Mouse (Mus musculus) forebrain, embryonic 13.5 days (tissue): ENCODE results near the gene Otx2. TPM values are rescaled to one million over a fixed set of nuclear protein-coding genes. Genes with fewer than 3 reads are reported as not detected.

ENCODE experiments used
- ATAC-seq: fragments of 200-750 bp; cut with Nextera tagmentation; 2 replicates; pipeline ENCODE4 v1.8.0; 2017
- H3K27ac ChIP-seq: fragments of 300-500 bp; sonication (generic); 2 replicates; pipeline ENCODE4 v1.5.1; 2015; ENCODE audit warnings: inconsistent platforms, mild to moderate bottlenecking, moderate library complexity
- H3K27me3 ChIP-seq: fragments of 300-500 bp; sonication (generic); 2 replicates; pipeline ENCODE4 v1.6.1; 2015; ENCODE audit warnings: mild to moderate bottlenecking, inconsistent platforms
- H3K36me3 ChIP-seq: fragments of 300-500 bp; sonication (generic); 2 replicates; pipeline ENCODE4 v1.6.1; 2015; ENCODE audit warnings: mild to moderate bottlenecking, inconsistent platforms; ENCODE audit not compliant: poor library complexity, severe bottlenecking
- H3K4me1 ChIP-seq: fragments of 300-500 bp; sonication (generic); 2 replicates; pipeline ENCODE4 v1.6.1; 2015; ENCODE audit warnings: inconsistent platforms
- H3K4me2 ChIP-seq: fragments of 300-500 bp; sonication (generic); 2 replicates; pipeline ENCODE4 v1.6.1; 2015; ENCODE audit warnings: inconsistent platforms, mild to moderate bottlenecking, moderate library complexity
- H3K4me3 ChIP-seq: fragments of 300-500 bp; sonication (generic); 2 replicates; pipeline ENCODE4 v1.5.1; 2015; ENCODE audit warnings: mild to moderate bottlenecking, inconsistent platforms
- H3K9ac ChIP-seq: fragments of 300-500 bp; sonication (generic); 2 replicates; pipeline ENCODE4 v1.6.1; 2015; ENCODE audit warnings: mild to moderate bottlenecking, inconsistent platforms
- H3K9me3 ChIP-seq: fragments of 300-500 bp; sonication (generic); replicated peaks from 2 replicates; pipeline ENCODE4 v1.6.1; 2016; ENCODE audit warnings: inconsistent platforms
- WGBS: fragments of 180-500 bp; shearing (Covaris S2); methylation state at CpG from one replicate; pipeline ENCODE4 v1.1.7; 2015; 5-methylcytosine and 5-hydroxymethylcytosine counted together
- polyA plus RNA-seq: library from polyadenylated mRNA; unstranded; fragments of >200 nt; fragmentation: Nextera tagmentation; extraction: Ambion mirVana; gene quantifications from 2 replicates; pipeline ENCODE4 v1.2.1, GENCODE M21; 2015

Otx2 gene
- polyA plus RNA-seq, 1 experiment from 2014 or later: 24.9 TPM

DNA sequence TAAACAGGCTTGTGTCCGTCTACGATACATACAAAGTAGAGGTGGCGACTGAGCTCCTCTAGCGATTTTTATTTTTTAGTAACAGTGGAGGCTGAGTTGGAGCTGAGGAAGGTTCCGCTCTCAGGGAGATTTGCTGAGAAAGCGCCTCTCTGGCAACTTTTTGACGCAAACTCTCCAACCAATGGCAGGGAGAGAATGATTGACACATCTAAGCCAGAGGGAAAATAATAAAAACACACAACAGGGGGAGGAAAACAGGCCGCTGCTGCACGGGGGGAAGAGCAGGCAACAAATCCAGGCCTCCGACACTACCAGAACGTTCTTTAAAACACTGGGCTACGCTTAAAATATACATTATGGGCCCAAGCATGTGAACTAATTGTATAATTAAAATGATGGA, 6.2 kb downstream of the Otx2 start:
- H3K4me2 ChIP-seq: peak overlapping the region; percentile 53
- ATAC-seq: no peak
- peaks cover 86% of the 10 kb centered on the region for H3K27me3 ChIP-seq
- H3K4me3 ChIP-seq: peak overlapping the region; percentile 44
- under 1% methylated on average over 12 of the region's 12 CpGs for WGBS
- H3K9me3 ChIP-seq: no peaks in the 10 kb centered on the region
- H3K9ac ChIP-seq: no peak overlapping the region
- H3K4me1 ChIP-seq: peaks cover 62% of the 10 kb centered on the region
- H3K27ac ChIP-seq: peak overlapping the region; percentile 72
- no peaks in the 10 kb centered on the region for H3K36me3 ChIP-seq

DNA sequence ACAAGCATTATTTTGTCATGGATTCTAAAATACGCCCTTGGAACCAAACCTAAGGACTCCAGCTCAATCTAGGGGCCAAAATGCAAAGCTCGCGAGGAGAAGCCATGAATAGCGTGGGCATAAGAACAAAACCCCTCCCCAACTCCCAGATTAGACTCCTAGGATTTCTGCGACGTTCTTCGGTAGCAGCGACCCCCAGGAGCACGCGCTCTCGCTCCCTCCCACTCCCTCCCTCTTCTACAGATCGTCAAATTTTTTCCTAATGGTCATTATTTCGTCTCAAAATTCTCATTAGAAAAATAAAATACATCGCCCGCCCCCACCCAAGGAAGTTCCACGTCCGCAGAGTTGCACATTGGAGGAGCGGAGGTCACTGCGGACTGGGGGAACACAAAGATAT, 6.8 kb downstream of the Otx2 start:
- under 1% methylated on average over 19 of the region's 19 CpGs for WGBS
- ATAC-seq: no peak
- Histone ChIP-seq H3K4me1 (peaks cover 69% of the 10 kb centered on the region), H3K27me3 (peaks cover 88% of the 10 kb centered on the region), H3K36me3 (no peaks in the 10 kb centered on the region), H3K9ac (peak overlapping the region; percentile 69), H3K4me3 (peak overlapping the region; percentile 44), H3K9me3 (no peaks in the 10 kb centered on the region), H3K4me2 (peak overlapping the region; percentile 53), H3K27ac (peak overlapping the region; percentile 53)

DNA sequence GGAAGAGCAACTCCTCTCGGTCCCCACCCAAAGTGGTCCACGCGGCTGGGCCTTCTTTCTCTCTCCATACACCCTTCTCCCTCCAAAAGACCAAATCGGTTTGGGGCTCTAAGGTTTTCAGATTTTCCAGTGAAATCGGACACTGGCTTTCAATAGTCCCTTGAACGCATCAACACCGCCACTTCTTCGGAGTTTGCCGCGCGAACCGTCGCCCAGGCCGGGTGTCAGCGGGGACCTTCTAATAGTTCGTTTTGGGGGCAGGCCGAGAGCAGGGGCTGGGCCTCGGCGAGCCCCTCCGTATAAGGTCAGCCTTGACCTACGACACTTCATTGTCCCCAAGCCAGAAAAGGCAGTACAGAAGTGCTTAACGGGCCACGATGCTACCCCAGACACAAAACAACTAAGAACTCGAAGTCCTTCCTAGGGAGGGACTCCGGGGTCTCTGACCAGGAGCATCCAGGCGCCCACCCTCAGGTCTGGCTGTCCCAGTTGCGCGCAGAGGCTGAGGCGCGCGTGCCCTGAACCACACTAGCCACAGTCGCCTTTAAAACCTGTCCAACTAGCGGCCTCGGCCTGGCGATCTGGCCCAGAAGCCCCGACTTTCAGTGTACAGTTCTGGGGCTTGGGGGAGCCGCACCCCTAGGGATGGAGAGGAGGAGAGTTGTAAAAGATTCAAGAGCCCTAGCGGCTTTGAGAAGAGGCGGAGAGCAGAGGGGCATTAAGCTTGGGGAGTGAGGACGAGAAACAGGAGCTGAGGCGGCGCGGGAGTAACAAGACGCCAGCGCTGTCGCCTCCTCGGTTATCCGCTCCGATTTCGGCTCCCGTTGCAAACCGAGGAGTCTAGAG, 7.6 kb downstream of the Otx2 start:
- under 1% methylated on average over 52 of the region's 52 CpGs for WGBS
- H3K27me3 ChIP-seq: peaks cover 88% of the 10 kb centered on the region
- peaks cover 71% of the 10 kb centered on the region for H3K4me1 ChIP-seq
- peak overlapping the region; percentile 53 for H3K4me2 ChIP-seq
- peak overlapping the region; percentile 44 for H3K4me3 ChIP-seq
- H3K9me3 ChIP-seq: no peaks in the 10 kb centered on the region
- no peak for ATAC-seq
- H3K9ac ChIP-seq: peak overlapping the region; percentile 69
- no peaks in the 10 kb centered on the region for H3K36me3 ChIP-seq
- H3K27ac ChIP-seq: peak overlapping the region; percentile 53

DNA sequence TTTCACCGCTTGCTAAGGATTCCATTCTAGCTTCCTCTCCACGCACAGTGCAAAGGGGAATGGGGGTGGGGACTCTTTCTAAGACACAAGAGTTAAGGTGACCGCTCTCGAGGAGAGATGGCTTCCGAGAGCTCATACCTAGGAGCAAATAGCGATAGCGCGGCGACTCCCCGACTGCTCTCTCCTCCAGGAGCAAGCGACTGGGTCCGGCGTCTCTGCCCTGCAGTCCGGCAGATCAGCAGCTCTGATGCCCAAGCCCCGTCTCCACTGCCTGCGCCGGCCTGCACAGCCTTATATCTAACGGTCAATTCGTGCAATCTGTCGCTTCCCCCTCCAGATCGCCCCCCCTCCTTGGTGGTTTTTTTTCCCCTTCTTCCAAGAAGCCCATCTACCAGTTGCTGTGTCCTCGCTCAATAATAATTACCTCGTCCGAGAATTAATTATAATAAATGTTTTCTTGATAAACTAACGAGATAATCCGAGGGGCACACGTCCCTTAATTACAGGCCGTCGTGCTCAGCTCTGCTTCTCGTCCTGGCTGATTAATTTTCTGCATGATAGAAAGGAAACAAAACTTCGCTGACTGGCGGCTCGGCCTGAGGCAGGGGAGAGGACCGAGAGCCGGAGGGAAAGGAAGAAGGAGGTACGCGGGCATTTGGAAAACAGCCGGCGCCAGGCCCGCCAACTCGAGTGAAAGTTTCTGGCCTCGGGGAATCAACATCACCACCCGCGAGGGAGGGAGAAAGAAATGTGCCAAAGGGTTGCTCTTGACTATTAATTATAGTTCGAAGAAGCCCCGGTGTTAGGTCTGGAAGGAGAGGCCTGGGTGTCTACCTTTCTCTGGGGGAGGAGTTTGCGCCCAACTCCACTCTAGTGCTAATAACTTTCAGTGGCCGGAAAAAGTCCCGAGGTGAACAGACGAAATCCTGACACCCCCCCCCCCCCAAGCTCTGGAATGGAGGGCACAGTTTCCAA, 8.5 kb downstream of the Otx2 start:
- no peaks in the 10 kb centered on the region for H3K36me3 ChIP-seq
- peak; percentile 37; the same call in 1 of the 2 replicates for ATAC-seq
- peaks cover 71% of the 10 kb centered on the region for H3K4me1 ChIP-seq
- H3K27me3 ChIP-seq: peaks cover 88% of the 10 kb centered on the region
- H3K9me3 ChIP-seq: no peaks in the 10 kb centered on the region
- peak overlapping the region; percentile 69 for H3K9ac ChIP-seq
- peak overlapping the region; percentile 44 for H3K4me3 ChIP-seq
- under 1% methylated on average over 49 of the region's 50 CpGs for WGBS
- peak overlapping the region; percentile 53 for H3K27ac ChIP-seq
- H3K4me2 ChIP-seq: peak overlapping the region; percentile 53

DNA sequence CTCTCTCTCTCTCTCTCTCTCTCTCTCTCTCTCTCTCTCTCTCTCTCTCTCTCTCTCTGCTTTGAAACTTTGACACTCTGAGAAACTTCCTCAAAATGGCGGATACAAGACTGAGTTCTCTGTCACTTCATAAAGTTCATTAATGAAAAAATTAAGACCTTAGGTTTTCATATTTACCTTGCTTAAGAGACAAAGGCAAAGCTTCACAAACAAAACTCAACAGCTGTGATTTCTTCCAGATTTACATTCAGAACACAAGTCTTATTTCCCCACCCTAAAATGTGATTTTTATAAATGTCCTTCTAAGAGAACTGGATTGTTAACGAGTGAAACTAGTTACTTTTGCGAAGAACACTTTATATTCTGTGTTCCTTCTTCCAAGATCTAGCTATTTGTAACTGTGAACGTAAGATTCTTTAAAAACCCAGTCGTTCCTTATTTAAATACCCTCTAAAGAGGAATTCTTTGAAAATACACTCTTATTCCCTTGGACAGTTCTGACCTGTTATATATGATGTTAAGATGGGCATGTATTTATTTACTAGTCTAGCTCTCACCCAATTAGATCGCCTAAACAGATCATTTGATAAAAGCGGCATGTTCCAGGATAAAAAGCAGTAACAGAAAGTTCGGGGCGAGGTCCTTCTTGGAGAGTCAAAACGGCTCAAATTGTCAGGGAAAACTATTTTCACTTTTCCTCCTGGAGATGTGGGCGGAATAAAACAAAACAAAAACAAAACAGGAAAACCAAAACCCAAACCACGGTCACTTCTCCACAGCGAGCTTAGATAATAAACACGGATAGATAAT, 9.4 kb downstream of the Otx2 start:
- H3K27me3 ChIP-seq: peaks cover 88% of the 10 kb centered on the region
- peak overlapping the region; percentile 69 for H3K9ac ChIP-seq
- peaks cover 66% of the 10 kb centered on the region for H3K4me1 ChIP-seq
- H3K27ac ChIP-seq: no peak overlapping the region
- peak overlapping the region; percentile 53 for H3K4me2 ChIP-seq
- WGBS: 1% methylated on average over 14 of the region's 14 CpGs
- peak overlapping the region; percentile 44 for H3K4me3 ChIP-seq
- H3K36me3 ChIP-seq: no peaks in the 10 kb centered on the region
- no peaks in the 10 kb centered on the region for H3K9me3 ChIP-seq
- no peak for ATAC-seq

DNA sequence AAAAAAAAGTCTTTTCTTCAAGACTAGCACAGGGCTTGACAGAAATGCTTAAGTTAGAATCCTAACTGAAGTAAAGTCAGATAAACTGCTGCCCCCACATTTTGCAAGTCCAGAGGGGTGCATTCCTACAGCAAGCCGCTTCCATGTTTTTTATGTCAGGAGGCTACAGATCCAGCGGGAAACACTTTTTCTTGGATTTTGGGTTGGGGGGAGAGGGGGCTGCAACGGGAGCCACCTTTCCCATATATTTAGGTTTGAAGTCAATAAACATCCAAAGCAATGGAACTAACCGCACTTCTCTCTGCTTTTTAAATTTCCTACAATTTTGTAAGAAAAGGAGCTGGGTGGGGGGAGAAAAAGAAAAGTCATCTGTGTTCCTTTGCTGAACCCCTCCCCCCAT, 10.1 kb downstream of the Otx2 start:
- peak overlapping the region; percentile 48 for H3K4me2 ChIP-seq
- 4% methylated on average over 4 of the region's 4 CpGs for WGBS
- no peak for ATAC-seq
- H3K9me3 ChIP-seq: no peaks in the 10 kb centered on the region
- no peak overlapping the region for H3K27ac ChIP-seq
- peak overlapping the region; percentile 44 for H3K4me3 ChIP-seq
- no peaks in the 10 kb centered on the region for H3K36me3 ChIP-seq
- peaks cover 59% of the 10 kb centered on the region for H3K4me1 ChIP-seq
- H3K27me3 ChIP-seq: peaks cover 91% of the 10 kb centered on the region
- peak overlapping the region; percentile 69 for H3K9ac ChIP-seq

DNA sequence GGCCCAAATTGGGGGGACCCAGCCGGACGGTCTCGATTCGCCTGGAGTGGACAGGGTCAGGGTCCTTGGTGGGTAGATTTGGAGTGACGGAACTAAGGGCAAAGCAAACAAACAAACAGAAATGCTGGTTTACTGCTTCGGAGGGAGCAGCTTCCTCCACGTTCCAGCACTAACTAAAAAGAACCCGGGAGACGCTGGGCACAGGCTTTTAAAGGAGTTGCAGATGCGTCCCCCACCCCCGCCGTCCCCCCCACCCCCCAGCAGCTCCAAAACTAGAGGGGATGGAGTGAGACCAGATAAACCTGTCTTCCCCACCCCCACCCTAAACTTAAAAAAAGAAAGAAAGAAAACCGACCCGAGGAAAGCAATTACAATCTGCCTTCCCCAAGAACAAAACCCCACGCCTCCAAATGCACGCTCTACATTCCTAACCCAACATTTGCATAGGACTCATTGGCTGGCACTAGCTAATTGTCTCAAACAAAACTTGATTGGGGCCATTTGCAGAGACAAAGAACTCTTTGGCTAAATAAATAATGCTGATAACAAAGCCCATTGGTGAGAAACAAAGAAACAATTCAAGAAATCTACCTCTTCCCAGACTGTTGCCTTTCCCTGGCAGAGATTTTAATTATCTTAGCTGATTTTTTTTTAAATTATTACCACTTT, 10.9 kb downstream of the Otx2 start:
- H3K27ac ChIP-seq: no peak overlapping the region
- H3K4me2 ChIP-seq: peak overlapping the region; percentile 60
- WGBS: under 1% methylated on average over 16 of the region's 16 CpGs
- peak overlapping the region; percentile 63 for H3K9ac ChIP-seq
- no peaks in the 10 kb centered on the region for H3K9me3 ChIP-seq
- peaks cover 51% of the 10 kb centered on the region for H3K4me1 ChIP-seq
- peak; percentile 5; the same call in 1 of the 2 replicates for ATAC-seq
- peak overlapping the region; percentile 44 for H3K4me3 ChIP-seq
- peaks cover 93% of the 10 kb centered on the region for H3K27me3 ChIP-seq
- no peaks in the 10 kb centered on the region for H3K36me3 ChIP-seq

DNA sequence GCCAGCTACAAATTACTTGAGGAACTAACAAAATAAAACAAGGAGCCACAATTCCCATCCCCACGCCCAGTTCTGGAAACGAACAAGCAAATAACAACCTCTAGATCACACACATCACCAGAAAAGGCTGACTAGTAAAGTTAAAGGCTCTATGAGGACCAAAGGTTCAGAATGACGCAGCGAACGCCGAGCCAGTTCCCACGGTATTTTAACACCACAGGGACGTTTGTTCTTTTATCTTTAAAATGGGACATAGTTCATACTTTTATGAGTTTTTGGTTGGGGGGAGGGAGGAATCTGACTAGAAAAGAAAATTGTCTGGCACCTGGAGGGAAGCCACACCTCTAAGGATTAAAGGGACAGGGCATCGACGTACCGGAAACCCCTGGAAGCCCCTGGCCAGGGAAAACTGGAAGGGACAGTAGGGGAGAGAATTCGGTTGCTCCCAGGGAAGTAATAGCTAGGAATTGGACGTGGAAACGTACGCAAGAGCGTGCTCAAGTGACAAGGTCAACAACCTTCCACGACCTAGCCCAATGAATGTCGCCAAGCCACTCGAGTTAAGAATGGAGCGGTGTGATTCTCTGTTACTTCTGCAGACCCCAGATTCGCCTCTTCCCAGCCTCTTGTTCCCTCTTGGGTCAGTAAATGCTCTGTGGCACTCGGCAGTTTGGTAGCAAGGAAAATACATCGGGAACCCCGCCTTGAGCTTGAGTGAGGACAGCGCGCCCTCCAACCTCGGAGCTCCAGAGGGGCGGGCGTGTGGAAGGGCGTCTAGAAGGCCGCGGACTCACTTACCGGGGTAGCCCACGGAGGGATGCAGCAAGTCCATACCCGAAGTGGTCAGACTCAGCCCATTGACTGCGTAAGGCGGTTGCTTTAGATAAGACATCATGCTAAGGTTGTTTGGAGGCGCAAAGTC, 11.7 kb downstream of the Otx2 start:
- Histone ChIP-seq H3K9ac (peak overlapping the region; percentile 63), H3K4me3 (peak overlapping the region; percentile 44), H3K4me1 (peaks cover 45% of the 10 kb centered on the region), H3K9me3 (no peaks in the 10 kb centered on the region), H3K27ac (no peak overlapping the region), H3K27me3 (peaks cover 93% of the 10 kb centered on the region), H3K4me2 (peak overlapping the region; percentile 60), H3K36me3 (no peaks in the 10 kb centered on the region)
- ATAC-seq: peak; percentile 12; the same call in 1 of the 2 replicates
- 4% methylated on average over 38 of the region's 38 CpGs for WGBS

DNA sequence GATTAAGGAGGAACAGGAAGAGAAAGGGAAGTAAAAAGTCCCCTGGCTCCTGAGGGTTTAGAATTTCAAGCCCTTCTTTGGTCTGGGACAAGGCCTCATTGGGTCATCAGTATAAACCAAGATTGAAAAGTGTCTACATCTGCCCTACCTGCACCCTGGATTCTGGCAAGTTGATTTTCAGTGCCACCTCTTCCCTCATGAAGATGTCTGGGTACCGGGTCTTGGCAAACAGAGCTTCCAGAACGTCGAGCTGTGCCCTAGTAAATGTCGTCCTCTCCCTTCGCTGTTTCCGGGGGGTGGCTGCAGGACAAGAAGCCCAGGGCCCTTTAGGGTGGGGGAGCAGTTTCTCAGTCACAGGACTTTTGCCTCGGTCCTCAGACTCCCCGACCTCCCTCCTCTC, 12.5 kb downstream of the Otx2 start:
- H3K9ac ChIP-seq: 0 out of 2 replicates have a peak overlapping the region, but pooled peaks have one; percentile 16
- no peaks in the 10 kb centered on the region for H3K36me3 ChIP-seq
- peak overlapping the region; percentile 44; the same call in 1 of the 2 replicates for H3K4me3 ChIP-seq
- no peaks in the 10 kb centered on the region for H3K9me3 ChIP-seq
- 27% methylated on average over 8 of the region's 8 CpGs for WGBS
- no peak overlapping the region for H3K27ac ChIP-seq
- H3K4me1 ChIP-seq: peaks cover 38% of the 10 kb centered on the region
- H3K27me3 ChIP-seq: peaks cover 93% of the 10 kb centered on the region
- H3K4me2 ChIP-seq: peak overlapping the region; percentile 60
- ATAC-seq: no peak

DNA sequence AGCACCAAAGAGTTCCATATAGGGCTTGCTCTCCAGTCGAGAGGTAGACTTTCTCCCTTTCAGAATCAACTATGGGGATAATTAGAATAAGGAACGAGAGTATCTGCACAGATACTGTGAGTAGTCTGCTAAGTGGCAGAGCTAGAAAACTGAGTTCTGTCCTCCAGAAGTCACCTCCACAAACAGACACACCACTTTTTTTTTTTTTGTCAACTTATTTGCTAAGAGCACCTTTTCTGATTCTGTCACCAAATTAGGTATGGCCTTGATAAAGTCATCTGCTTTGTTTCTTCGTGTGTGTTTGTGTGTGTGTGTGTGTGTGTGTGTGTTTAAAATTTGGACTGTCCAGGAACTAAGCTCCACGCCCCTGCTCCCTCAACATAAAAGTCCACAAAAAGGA, 13.0 kb downstream of the Otx2 start:
- Histone ChIP-seq H3K36me3 (no peaks in the 10 kb centered on the region), H3K4me3 (no peak overlapping the region), H3K9me3 (no peaks in the 10 kb centered on the region), H3K9ac (no peak overlapping the region), H3K4me1 (peaks cover 35% of the 10 kb centered on the region), H3K27ac (no peak overlapping the region), H3K27me3 (peaks cover 93% of the 10 kb centered on the region), H3K4me2 (peak overlapping the region; percentile 60; the same call in 1 of the 2 replicates)
- 62% methylated on average over 4 of the region's 4 CpGs for WGBS
- ATAC-seq: no peak
